Mouse (Mus musculus): Measurements from ENCODE around the gene Rhot2. TPM values are rescaled to one million over a fixed set of nuclear protein-coding genes. Genes with fewer than 3 reads are reported as not detected.

The Rhot2 gene
- total RNA-seq, 2 experiments from 2014 or later = 17.0 to 18.0 TPM

DNA sequence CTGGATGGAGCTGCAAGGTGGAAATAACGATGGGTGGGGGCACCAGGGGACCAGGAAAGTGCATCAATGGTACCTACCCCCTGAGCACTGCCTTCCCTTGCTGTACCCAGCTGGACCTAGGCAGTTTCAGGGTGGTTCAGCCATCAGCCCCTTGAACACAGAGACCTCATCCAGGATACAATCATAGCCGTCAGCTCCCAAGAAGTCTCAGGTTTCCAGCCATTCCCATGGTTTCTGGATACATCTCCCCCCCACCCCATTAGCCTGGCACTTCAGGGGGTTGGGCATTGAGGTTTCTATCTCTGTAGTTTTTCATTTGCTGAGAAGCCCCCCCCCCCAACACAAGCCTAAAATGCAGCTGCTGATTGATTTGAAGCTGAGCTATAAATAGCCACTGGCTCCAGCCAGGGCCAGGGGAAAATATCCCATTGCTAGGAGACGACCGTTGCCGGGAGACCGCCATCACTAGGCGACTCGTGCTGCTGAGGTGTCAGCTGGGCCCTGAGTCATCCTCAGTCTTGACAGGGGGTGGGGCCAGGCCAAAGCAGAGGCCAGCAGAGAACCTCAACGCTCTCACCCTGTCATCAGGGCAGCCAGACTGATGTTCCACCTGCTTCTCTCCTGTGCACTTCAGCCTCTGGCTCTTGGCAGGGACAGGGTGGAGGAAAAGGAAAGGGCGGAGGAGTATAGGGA, 41.7 kb downstream of the Rhot2 start:
- no peak for ATAC-seq (replicated peaks; ENCODE audit: poor library complexity)

DNA sequence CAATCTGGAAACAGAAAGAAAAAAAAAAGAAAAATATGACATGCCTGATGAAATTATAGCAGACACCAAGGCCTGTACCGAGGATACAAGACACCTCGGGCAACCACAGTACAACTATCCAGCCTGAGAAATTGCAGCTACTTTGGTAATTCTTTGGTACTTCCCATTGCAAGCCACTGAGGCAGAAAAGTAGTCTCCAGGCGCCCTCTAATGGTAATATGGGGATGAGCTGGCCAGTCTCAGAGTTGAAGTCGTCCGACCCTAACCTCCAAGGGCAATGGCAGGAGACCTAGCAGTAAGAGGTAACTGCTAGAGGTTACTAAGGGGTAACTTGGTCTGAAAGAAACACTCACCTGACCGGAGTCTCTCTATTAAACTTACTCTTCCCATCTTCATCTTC, 43.6 kb downstream of the Rhot2 start:
- peak; percentile 82 for ATAC-seq (replicated peaks; ENCODE audit: poor library complexity)

DNA sequence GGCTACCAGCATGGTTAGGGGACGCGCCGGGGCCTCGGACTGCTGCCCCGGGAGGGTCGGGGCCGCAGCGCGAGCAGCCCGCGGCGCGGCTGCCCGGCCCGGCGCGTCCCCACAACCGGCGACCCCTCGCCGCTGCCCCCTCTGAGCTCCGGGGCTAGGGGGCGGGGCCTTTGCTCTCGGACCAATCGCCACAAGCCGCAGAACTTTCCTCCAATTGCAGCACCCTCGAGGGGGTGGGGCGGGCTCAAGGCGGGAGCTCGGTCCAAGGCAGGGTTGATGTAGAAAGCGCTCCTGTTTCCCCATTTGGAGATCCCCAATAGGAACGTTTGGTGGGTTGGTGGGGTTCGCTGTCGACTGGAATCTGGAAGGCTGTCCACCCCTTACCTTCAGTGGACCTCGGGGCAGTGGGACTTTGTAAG, 47.7 kb downstream of the Rhot2 start, which contains the start of gene Metrn:
Gene Metrn (minus strand): TSS at position 186 of the 419 bp plus-strand sequence.
- peak; percentile 78 for ATAC-seq (replicated peaks; ENCODE audit: poor library complexity)

GRCm38 (mm10) chr17:25796211-25796771, 48.4 kb downstream of the Rhot2 start:
- no peak for ATAC-seq (replicated peaks; ENCODE audit: poor library complexity)

GRCm38 (mm10) chr17:25795609-25796092, 49.0 kb downstream of the Rhot2 start, which contains the start of gene AC134908.4:
AC134908.4 (minus strand) TSS chr17:25795659.
- ATAC-seq (replicated peaks; ENCODE audit: poor library complexity) = no peak

- no peak for ATAC-seq (replicated peaks; ENCODE audit: poor library complexity)
Measured at GRCm38 (mm10) chr17:25794998-25795397, 49.7 kb downstream of the Rhot2 start.

DNA sequence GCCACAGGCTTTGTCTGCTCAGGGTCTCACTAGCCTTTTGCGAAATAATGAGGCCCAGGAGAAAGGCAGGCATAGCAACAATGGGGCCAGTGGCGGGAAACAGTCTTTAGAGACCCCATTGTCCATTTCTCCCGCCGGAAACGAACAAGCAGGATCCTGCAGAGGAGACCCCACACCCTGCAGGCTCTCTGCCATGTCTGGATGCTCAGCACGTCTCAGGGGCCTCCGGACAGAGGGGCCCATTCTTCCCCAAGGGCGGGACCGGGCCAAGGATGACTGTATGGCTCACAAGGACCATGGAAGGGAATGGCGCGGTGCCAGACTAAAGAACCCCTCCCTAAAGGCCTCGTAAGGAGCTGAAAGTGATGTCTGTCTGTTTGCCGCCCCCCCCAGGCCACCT, 50.5 kb downstream of the Rhot2 start:
- ATAC-seq (replicated peaks; ENCODE audit: poor library complexity) = no peak

DNA sequence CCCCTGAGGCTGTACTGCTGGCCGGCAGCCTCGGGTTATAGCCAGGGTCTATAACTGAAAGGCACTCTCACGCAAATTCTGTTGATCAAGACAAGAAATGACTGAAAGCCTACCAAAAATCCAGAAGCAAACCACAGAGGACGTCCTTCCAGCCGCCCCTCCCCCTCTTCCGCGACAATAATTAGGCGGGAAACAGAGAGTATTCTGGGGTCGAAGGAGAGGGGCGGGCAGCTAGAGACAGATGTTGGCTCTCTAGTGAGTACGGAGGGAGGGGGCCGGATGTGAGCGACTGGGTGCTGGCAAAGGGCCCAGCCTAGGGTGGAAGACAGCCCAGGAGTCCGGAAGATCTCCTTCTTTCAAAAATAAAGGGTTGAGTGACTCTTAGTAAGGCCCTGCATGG, 52.0 kb downstream of the Rhot2 start, which contains the start of gene Fam173a:
Gene Fam173a (minus strand): TSS at position 287 of the 400 bp plus-strand sequence.
- peak; percentile 57 for ATAC-seq (replicated peaks; ENCODE audit: poor library complexity)

GRCm38 (mm10) chr17:25791843-25792527, 52.7 kb downstream of the Rhot2 start:
- ATAC-seq (replicated peaks; ENCODE audit: poor library complexity) = peak; percentile 65

DNA sequence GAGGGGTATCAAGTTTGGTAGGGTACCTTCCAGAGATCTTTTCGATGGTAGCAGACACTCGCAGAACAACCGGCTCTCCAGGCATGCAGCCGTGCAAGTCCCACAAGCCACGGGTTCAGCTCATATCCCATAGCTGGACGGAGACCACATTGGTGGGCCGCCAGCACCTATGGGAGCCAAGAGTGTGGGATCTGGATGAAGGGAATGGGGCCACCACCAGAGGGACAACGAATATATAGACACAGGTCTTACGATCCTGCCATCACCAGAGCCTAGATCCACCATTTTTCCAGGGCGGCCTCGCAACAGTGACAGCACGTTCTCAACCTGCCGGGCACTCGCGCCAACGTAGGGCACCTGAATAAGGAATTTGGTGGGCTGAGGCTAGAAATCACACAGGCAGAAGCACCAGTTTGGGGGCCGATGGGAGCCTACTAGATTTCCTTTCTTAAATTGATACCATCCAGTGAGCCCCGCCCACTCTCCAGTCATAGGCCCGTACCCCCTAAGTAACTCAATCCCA, 53.3 kb downstream of the Rhot2 start:
- ATAC-seq (replicated peaks; ENCODE audit: poor library complexity) = no peak

Other genes starting within 250 kb of the Rhot2 start
- gene Gng13, start 127.7 kb downstream of the Rhot2 start, total RNA-seq (2015) = not detected in 2 replicates
- 0.34 TPM in 1 of 2 replicates, not detected in the other for gene Gng13, start 127.7 kb downstream of the Rhot2 start, total RNA-seq (2017)
- 12.9 and 19.0 TPM in 2 replicates for gene Chtf18, start 117.4 kb downstream of the Rhot2 start, total RNA-seq (2015)
- gene Chtf18, start 117.4 kb downstream of the Rhot2 start, total RNA-seq (2017) = 27.0 and 30.2 TPM in 2 replicates
- 5.5 and 5.7 TPM in 2 replicates for gene Rpusd1, start 117.2 kb downstream of the Rhot2 start, total RNA-seq (2015)
- 1.6 and 6.0 TPM in 2 replicates for gene Rpusd1, start 117.2 kb downstream of the Rhot2 start, total RNA-seq (2017)
- not detected in 2 replicates for gene Mslnl, start 108.8 kb downstream of the Rhot2 start, total RNA-seq (2015)
- not detected in 2 replicates for gene Mslnl, start 108.8 kb downstream of the Rhot2 start, total RNA-seq (2017)
- gene Msln, start 90.5 kb downstream of the Rhot2 start, total RNA-seq (2015) = 0.46 TPM in 1 of 2 replicates, not detected in the other
- not detected in 2 replicates for gene Msln, start 90.5 kb downstream of the Rhot2 start, total RNA-seq (2017)
- 12.3 and 16.2 TPM in 2 replicates for gene Narfl, start 71.1 kb downstream of the Rhot2 start, total RNA-seq (2015)
- 24.5 and 31.5 TPM in 2 replicates for gene Narfl, start 71.1 kb downstream of the Rhot2 start, total RNA-seq (2017)
- 10.9 and 13.4 TPM in 2 replicates for gene Haghl, start 59.2 kb downstream of the Rhot2 start, total RNA-seq (2015)
- gene Haghl, start 59.2 kb downstream of the Rhot2 start, total RNA-seq (2017) = 15.2 and 18.8 TPM in 2 replicates
- 0.05 TPM in 1 of 2 replicates, not detected in the other for gene Ccdc78, start 58.3 kb downstream of the Rhot2 start, total RNA-seq (2015)
- gene Ccdc78, start 58.3 kb downstream of the Rhot2 start, total RNA-seq (2017) = 0.20 and 0.21 TPM in 2 replicates
- 113 and 126 TPM in 2 replicates for gene Fam173a, start 52.0 kb downstream of the Rhot2 start, total RNA-seq (2015)
- 29.3 and 38.2 TPM in 2 replicates for gene Fam173a, start 52.0 kb downstream of the Rhot2 start, total RNA-seq (2017)
- 1.8 TPM in 1 of 2 replicates, not detected in the other for gene AC134908.4, start 49.2 kb downstream of the Rhot2 start, total RNA-seq (2015)
- gene AC134908.4, start 49.2 kb downstream of the Rhot2 start, total RNA-seq (2017) = not detected in 2 replicates
- gene Metrn, start 47.7 kb downstream of the Rhot2 start, total RNA-seq (2015) = 4.5 and 9.7 TPM in 2 replicates
- gene Metrn, start 47.7 kb downstream of the Rhot2 start, total RNA-seq (2017) = 26.8 and 29.5 TPM in 2 replicates
- gene Fbxl16, start 35.8 kb downstream of the Rhot2 start, total RNA-seq (2015) = not detected in 2 replicates
- gene Fbxl16, start 35.8 kb downstream of the Rhot2 start, total RNA-seq (2017) = not detected in 2 replicates
- 10.0 and 10.1 TPM in 2 replicates for gene Wdr24, start 21.2 kb downstream of the Rhot2 start, total RNA-seq (2015)
- gene Wdr24, start 21.2 kb downstream of the Rhot2 start, total RNA-seq (2017) = 16.1 and 18.0 TPM in 2 replicates
- 12.0 and 15.6 TPM in 2 replicates for gene Jmjd8, start 16.0 kb downstream of the Rhot2 start, total RNA-seq (2015)
- gene Jmjd8, start 16.0 kb downstream of the Rhot2 start, total RNA-seq (2017) = 19.5 and 22.8 TPM in 2 replicates
- gene Stub1, start 11.4 kb downstream of the Rhot2 start, total RNA-seq (2015) = 66.5 and 73.4 TPM in 2 replicates
- gene Stub1, start 11.4 kb downstream of the Rhot2 start, total RNA-seq (2017) = 99.5 and 106 TPM in 2 replicates
- 1.0 and 1.1 TPM in 2 replicates for gene Rhbdl1, start 7.6 kb downstream of the Rhot2 start, total RNA-seq (2015)
- 2.5 TPM in 1 of 2 replicates, not detected in the other for gene Rhbdl1, start 7.6 kb downstream of the Rhot2 start, total RNA-seq (2017)
- 0.17 and 0.32 TPM in 2 replicates for gene Gm20683, start 3.1 kb downstream of the Rhot2 start, total RNA-seq (2015)
- gene Gm20683, start 3.1 kb downstream of the Rhot2 start, total RNA-seq (2017) = 0.54 and 0.78 TPM in 2 replicates
- 29.5 and 37.9 TPM in 2 replicates for gene Wdr90, start 16.6 kb upstream of the Rhot2 start, total RNA-seq (2015)
- 17.4 and 17.6 TPM in 2 replicates for gene Wdr90, start 16.6 kb upstream of the Rhot2 start, total RNA-seq (2017)
- gene Mcrip2, start 23.9 kb upstream of the Rhot2 start, total RNA-seq (2015) = 41.0 and 42.2 TPM in 2 replicates
- 8.6 and 19.7 TPM in 2 replicates for gene Mcrip2, start 23.9 kb upstream of the Rhot2 start, total RNA-seq (2017)
- 34.3 and 39.1 TPM in 2 replicates for gene Mettl26, start 30.2 kb upstream of the Rhot2 start, total RNA-seq (2015)
- gene Mettl26, start 30.2 kb upstream of the Rhot2 start, total RNA-seq (2017) = 15.4 and 22.3 TPM in 2 replicates
- gene Wfikkn1, start 36.0 kb upstream of the Rhot2 start, total RNA-seq (2015) = 0.37 and 1.1 TPM in 2 replicates
- 0.12 and 0.54 TPM in 2 replicates for gene Wfikkn1, start 36.0 kb upstream of the Rhot2 start, total RNA-seq (2017)
- 7.9 and 8.5 TPM in 2 replicates for gene Rab40c, start 74.9 kb upstream of the Rhot2 start, total RNA-seq (2015)
- gene Rab40c, start 74.9 kb upstream of the Rhot2 start, total RNA-seq (2017) = 10.4 and 12.0 TPM in 2 replicates
- 53.3 and 56.3 TPM in 2 replicates for gene Pigq, start 100.1 kb upstream of the Rhot2 start, total RNA-seq (2015)
- 41.6 and 41.8 TPM in 2 replicates for gene Pigq, start 100.1 kb upstream of the Rhot2 start, total RNA-seq (2017)
- gene Nhlrc4, start 100.1 kb upstream of the Rhot2 start, total RNA-seq (2015) = not detected in 2 replicates
- gene Nhlrc4, start 100.1 kb upstream of the Rhot2 start, total RNA-seq (2017) = not detected in 2 replicates
- not detected in 2 replicates for gene A930017K11Rik, start 107.7 kb upstream of the Rhot2 start, total RNA-seq (2015)
- gene A930017K11Rik, start 107.7 kb upstream of the Rhot2 start, total RNA-seq (2017) = not detected in 2 replicates
- gene Capn15, start 140.9 kb upstream of the Rhot2 start, total RNA-seq (2015) = 8.6 and 11.2 TPM in 2 replicates
- gene Capn15, start 140.9 kb upstream of the Rhot2 start, total RNA-seq (2017) = 2.4 and 3.3 TPM in 2 replicates
- 0.69 and 1.6 TPM in 2 replicates for gene Rab11fip3, start 224.7 kb upstream of the Rhot2 start, total RNA-seq (2015)
- gene Rab11fip3, start 224.7 kb upstream of the Rhot2 start, total RNA-seq (2017) = 0.83 and 1.9 TPM in 2 replicates
- gene Decr2, start 245.5 kb upstream of the Rhot2 start, total RNA-seq (2015) = 2.9 and 5.3 TPM in 2 replicates
- gene Decr2, start 245.5 kb upstream of the Rhot2 start, total RNA-seq (2017) = 10.1 and 11.7 TPM in 2 replicates